In genomic region chr10:9754893-9755541, GRCm38 (mm10) we compare ENCODE assay signal across 8 mouse cellular contexts.
DNase-seq lines count a peak whose midpoint lies in the region; ATAC-seq and TF ChIP-seq lines count a peak whose summit lies in the region.

No protein-coding gene starts in this region.

- no peaks in the 10 kb centered on the region for H3K4me1 ChIP-seq in MEL (ENCODE audit: control insufficient read depth in 1 of 2, insufficient read depth in 2 of 2, low read length in 2 of 2)
- H3K4me1 ChIP-seq in lung, embryonic 14.5 days (ENCODE audit: insufficient read depth), result no peaks in the 10 kb centered on the region

- H3K27ac ChIP-seq in MEL (ENCODE audit: control insufficient read depth, low read depth, low read length), result no peak overlapping the region
- H3K27ac ChIP-seq in lung, embryonic 14.5 days (ENCODE audit: low read depth), result no peak overlapping the region

- no peaks in the 10 kb centered on the region for H3K9me3 ChIP-seq in MEL (replicated peaks; ENCODE audit: insufficient read depth, low read length)
- no peaks in the 10 kb centered on the region for H3K9me3 ChIP-seq in lung, embryonic 14.5 days (ENCODE audit: low read depth, low read length)

- TF ChIP-seq POLR2A in MEL (IDR thresholded peaks at IDR 0.05; ENCODE audit: control insufficient read depth in 1 of 2, insufficient read depth in 1 of 2, low read depth in 1 of 2, low read length in 2 of 2, poor library complexity in 1 of 2), result no peak

- DNase-seq in CD4-positive, CD25-positive, alpha-beta regulatory T cell, adult 2 months (ENCODE audit: low read depth, low spot score), result peak; percentile 44
- peak; percentile 63 for DNase-seq in MEL (ENCODE audit: low read depth, low spot score)
- peak; percentile 45 for DNase-seq in cerebellum, adult 9-10 months
- peak; percentile 62 to 76 for DNase-seq in frontal cortex, postnatal 10 days (ENCODE audit: low spot score in 2 of 2)
- DNase-seq in kidney, postnatal 4 days, result peak; percentile 86
- DNase-seq in lung, embryonic 14.5 days, result peak; percentile 95
- peak; percentile 21 for DNase-seq in retina, postnatal 7 days (ENCODE audit: low read depth, low spot score)

- no peak overlapping the region for H3K9ac ChIP-seq in MEL (ENCODE audit: control insufficient read depth, low read depth, low read length, poor library complexity, severe bottlenecking)
- H3K9ac ChIP-seq in lung, embryonic 14.5 days, result no peak overlapping the region

- no peaks in the 10 kb centered on the region for H3K27me3 ChIP-seq in MEL (ENCODE audit: control insufficient read depth in 1 of 2, insufficient read depth in 2 of 2, low read length in 2 of 2)
- H3K27me3 ChIP-seq in lung, embryonic 14.5 days (ENCODE audit: insufficient read depth, low read length), result no peaks in the 10 kb centered on the region

- no peaks in the 10 kb centered on the region for H3K36me3 ChIP-seq in MEL (ENCODE audit: control insufficient read depth in 1 of 2, insufficient read depth in 2 of 2, low read length in 2 of 2)
- H3K36me3 ChIP-seq in lung, embryonic 14.5 days (ENCODE audit: insufficient read depth), result peaks cover 4% of the 10 kb centered on the region; the same call in 1 of the 2 replicates

- H3K79me2 ChIP-seq in MEL (ENCODE audit: control insufficient read depth, insufficient read depth, low read length, poor library complexity), result no peaks in the 10 kb centered on the region

- TF ChIP-seq RAD21 in MEL (IDR thresholded peaks at IDR 0.05; ENCODE audit: low read depth, low read length), result peak; percentile 86

- no peak for ATAC-seq in CD4-positive, CD25-positive, alpha-beta regulatory T cell, adult 4 months
- ATAC-seq in lung, embryonic 14.5 days (ENCODE audit: insufficient read depth), result peak; percentile 31; the same call in 1 of the 2 replicates

- H3K4me3 ChIP-seq in MEL (ENCODE audit: control insufficient read depth in 1 of 2, insufficient read depth in 1 of 2, low read depth in 2 of 2, low read length in 2 of 2), result no peak overlapping the region
- H3K4me3 ChIP-seq in lung, embryonic 14.5 days (ENCODE audit: low read depth, low read length), result no peak overlapping the region

- peak; percentile 21 to 74 (median 30); a peak in 2 of 6 replicates for TF ChIP-seq CTCF in MEL (IDR thresholded peaks at IDR 0.05 in 2 of 3, conservative IDR thresholded peaks at IDR 0.05 in 1 of 3; ENCODE audit: control insufficient read depth in 1 of 3, insufficient read depth in 1 of 3, low read depth in 2 of 3, low read length in 3 of 3, poor library complexity in 1 of 3, severe bottlenecking in 1 of 3)
- TF ChIP-seq CTCF in lung, embryonic 14.5 days (IDR thresholded peaks at IDR 0.05; ENCODE audit: low read depth), result peak; percentile 76

- 41% methylated on average over 3 of the region's 3 CpGs for WGBS in lung, embryonic 14.5 days

- TF ChIP-seq EP300 in MEL (IDR thresholded peaks at IDR 0.05; ENCODE audit: low read depth in 1 of 2, low read length in 2 of 2), result no peak

- no peak overlapping the region for H3K4me2 ChIP-seq in lung, embryonic 14.5 days

TF ChIP-seq in MEL, 35 proteins besides CTCF, POLR2A, EP300 and RAD21:
- TF ChIP-seq NRF1 (IDR thresholded peaks at IDR 0.05; ENCODE audit: insufficient read depth, low read depth, low read length, poor library complexity, severe bottlenecking), result no peak
- TF ChIP-seq TAL1 (IDR thresholded peaks at IDR 0.05; ENCODE audit: low read length), result no peak
- TF ChIP-seq ZC3H11A (IDR thresholded peaks at IDR 0.05; ENCODE audit: low read depth, low read length), result peak; percentile 44; the same call in 1 of the 2 replicates
- peak; percentile 68 for TF ChIP-seq ZNF384 (IDR thresholded peaks at IDR 0.05; ENCODE audit: low read depth, low read length)
- no peak for TF ChIP-seq UBTF (IDR thresholded peaks at IDR 0.05; ENCODE audit: borderline replicate concordance, insufficient read depth, low read depth, low read length)
- TF ChIP-seq SMC3 (IDR thresholded peaks at IDR 0.05; ENCODE audit: low read depth, low read length), result peak; percentile 68
TF ChIP-seq in MEL: peak in this region for 3.

Comparison
In these comparisons a context has a peak if more than half of its experiments do, and no peak if none do; other contexts are left out.
1. DNase-seq: peak in every context shown above with its lines; median percentile 95 in lung, embryonic 14.5 days; 86 in kidney, postnatal 4 days; 69 in frontal cortex, postnatal 10 days; 63 in MEL; 45 in cerebellum, adult 9-10 months; 44 in CD4-positive, CD25-positive, alpha-beta regulatory T cell, adult 2 months; 21 in retina, postnatal 7 days.